Mouse (Mus musculus): ENCODE data around the gene Lingo2.

- TF ChIP-seq POLR2A (IDR thresholded peaks at IDR 0.05; ENCODE audit: extremely low read depth, insufficient read depth, low read length) (no peak), CTCF (IDR thresholded peaks at IDR 0.05; ENCODE audit: low read depth, low read length) (no peak)
Observed at GRCm38 (mm10) chr4:35770810-35771209, 1180.7 kb downstream of the Lingo2 start.

Measured in liver, adult 2 months (tissue).